ENCODE assay signal across 8 mouse cellular contexts in the genomic region with DNA sequence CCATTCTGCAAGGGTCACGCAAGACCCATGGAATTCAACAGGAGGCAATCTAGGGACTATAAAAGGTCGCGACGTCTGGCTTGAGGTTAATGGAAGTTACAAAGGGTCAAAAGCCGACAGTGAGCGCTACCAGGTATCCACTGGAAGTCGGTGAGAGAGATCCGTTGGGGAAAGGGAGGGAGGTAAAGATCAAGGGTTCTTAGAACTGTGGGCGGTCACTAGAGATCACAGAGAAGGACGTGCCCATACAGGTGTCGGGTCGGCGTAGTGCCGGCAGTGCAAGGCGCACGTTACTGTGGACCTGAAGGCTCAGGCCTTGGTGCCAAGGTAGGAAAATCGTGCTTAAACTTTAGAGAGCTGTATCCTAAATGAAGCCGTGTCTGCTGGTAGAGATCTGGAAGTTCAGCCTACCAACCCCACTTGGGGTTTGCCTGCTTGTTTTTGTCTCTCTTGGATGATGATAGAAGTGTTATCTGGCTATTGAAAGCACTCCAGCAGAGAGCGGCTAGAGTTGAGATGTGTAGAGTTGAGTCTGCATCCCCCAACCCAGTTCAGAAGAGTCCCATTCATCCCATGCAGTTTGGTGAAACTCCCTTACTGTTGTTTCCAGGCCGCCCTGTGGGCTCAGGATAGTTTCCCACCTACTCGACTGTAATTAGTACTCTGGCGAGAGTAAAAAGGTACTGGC. TPM values are rescaled to one million over a fixed set of nuclear protein-coding genes. Genes with fewer than 3 reads are reported as not detected.
DNase-seq lines count a peak whose midpoint lies in the region; ATAC-seq and TF ChIP-seq lines count a peak whose summit lies in the region.

No protein-coding gene starts in this region.

- peak overlapping the region; percentile 57 for H3K27ac ChIP-seq in heart, embryonic 16.5 days (ENCODE audit: low read length)
- H3K27ac ChIP-seq in liver, postnatal 0 days (ENCODE audit: low read depth) = peak overlapping the region; percentile 96
- peak overlapping the region; percentile 95 for H3K27ac ChIP-seq in stomach, postnatal 0 days (replicated peaks)

- peak overlapping the region; percentile 81 for H3K4me2 ChIP-seq in heart, embryonic 16.5 days (ENCODE audit: low read depth, low read length)
- peak overlapping the region; percentile 82 for H3K4me2 ChIP-seq in liver, postnatal 0 days (ENCODE audit: low read depth, low read length)
- peak overlapping the region; percentile 78 for H3K4me2 ChIP-seq in stomach, postnatal 0 days (replicated peaks; ENCODE audit: low read depth)

- peak overlapping the region; percentile 74 for H3K9ac ChIP-seq in heart, embryonic 16.5 days (ENCODE audit: low read length)
- peak overlapping the region; percentile 86 for H3K9ac ChIP-seq in liver, postnatal 0 days (replicated peaks)
- H3K9ac ChIP-seq in stomach, postnatal 0 days (ENCODE audit: low read length) = peak overlapping the region; percentile 81

- 4% methylated on average over 22 of the region's 22 CpGs for WGBS in heart, embryonic 16.5 days
- 5% methylated on average over 22 of the region's 22 CpGs for WGBS in liver, postnatal 0 days (ENCODE audit: insufficient replicate concordance)
- 11% methylated on average over 22 of the region's 22 CpGs for WGBS in stomach, postnatal 0 days

- H3K27me3 ChIP-seq in heart, embryonic 16.5 days (ENCODE audit: control insufficient read depth, insufficient read depth, low read length) = peaks cover 23% of the 10 kb centered on the region
- peaks cover 41% of the 10 kb centered on the region for H3K27me3 ChIP-seq in liver, postnatal 0 days (ENCODE audit: insufficient read depth, low read length)
- H3K27me3 ChIP-seq in stomach, postnatal 0 days (ENCODE audit: control insufficient read depth, insufficient read depth, low read length) = peaks cover 2% of the 10 kb centered on the region; the same call in 1 of the 2 replicates

- peaks cover 3% of the 10 kb centered on the region; the same call in 1 of the 2 replicates for H3K36me3 ChIP-seq in heart, embryonic 16.5 days (ENCODE audit: control insufficient read depth, insufficient read depth)
- peaks cover 13% of the 10 kb centered on the region for H3K36me3 ChIP-seq in liver, postnatal 0 days (replicated peaks; ENCODE audit: insufficient read depth, low read length)
- 0 out of 2 replicates have a peak, but pooled peaks cover 4% of the 10 kb centered on the region for H3K36me3 ChIP-seq in stomach, postnatal 0 days (ENCODE audit: control insufficient read depth, insufficient read depth, low read length)

- no peaks in the 10 kb centered on the region for H3K9me3 ChIP-seq in heart, embryonic 16.5 days (replicated peaks; ENCODE audit: control insufficient read depth, low read length)
- no peaks in the 10 kb centered on the region for H3K9me3 ChIP-seq in liver, postnatal 0 days (ENCODE audit: low read length)
- no peaks in the 10 kb centered on the region for H3K9me3 ChIP-seq in stomach, postnatal 0 days (ENCODE audit: control insufficient read depth, low read length)

- ATAC-seq in heart, embryonic 16.5 days (replicated peaks; ENCODE audit: extremely low read depth, insufficient read depth, low FRiP score) = no peak
- no peak for ATAC-seq in liver, postnatal 0 days
- ATAC-seq in stomach, postnatal 0 days (ENCODE audit: low FRiP score, low TSS enrichment) = no peak

- peak; percentile 25 for DNase-seq in embryo, embryonic 10 days (ENCODE audit: low spot score)
- no peak for DNase-seq in embryo, embryonic 9.5 days (ENCODE audit: extremely low spot score)
- peak; percentile 26 for DNase-seq in CD4-positive helper T cell, adult 2 months (ENCODE audit: low read depth, low spot score)
- DNase-seq in liver, postnatal 0 days = no peak
- peak; percentile 52 for DNase-seq in stomach, postnatal 0 days (ENCODE audit: low spot score)
- no peak for DNase-seq in gastrocnemius, postnatal 14 days
- no peak for DNase-seq in ovary, adult 18-20 months (ENCODE audit: low spot score)

- peak overlapping the region; percentile 71 for H3K4me3 ChIP-seq in heart, embryonic 16.5 days (ENCODE audit: low read length)
- peak overlapping the region; percentile 69 for H3K4me3 ChIP-seq in liver, postnatal 0 days (ENCODE audit: low read depth, low read length)
- H3K4me3 ChIP-seq in stomach, postnatal 0 days (ENCODE audit: low read depth, low read length) = peak overlapping the region; percentile 62

- TF ChIP-seq EP300 in liver, postnatal 0 days (IDR thresholded peaks at IDR 0.05; ENCODE audit: low read depth) = no peak
- no peak for TF ChIP-seq EP300 in stomach, postnatal 0 days (optimal IDR thresholded peaks at IDR 0.05)

- peaks cover 21% of the 10 kb centered on the region for H3K4me1 ChIP-seq in heart, embryonic 16.5 days (ENCODE audit: control insufficient read depth, insufficient read depth, low read length)
- peaks cover 13% of the 10 kb centered on the region for H3K4me1 ChIP-seq in liver, postnatal 0 days (ENCODE audit: insufficient read depth)
- no peaks in the 10 kb centered on the region for H3K4me1 ChIP-seq in stomach, postnatal 0 days (replicated peaks; ENCODE audit: control insufficient read depth, insufficient read depth)

- TF ChIP-seq CTCF in liver, postnatal 0 days (IDR thresholded peaks at IDR 0.05; ENCODE audit: low read depth) = no peak
- TF ChIP-seq CTCF in stomach, postnatal 0 days (IDR thresholded peaks at IDR 0.05; ENCODE audit: low read depth) = no peak

- intact Hi-C loops in gastrocnemius, postnatal 14 days (cut with DNase I; ENCODE audit: low total_unique reads) = loop anchor here (5.0 kb wide), 1 partner anchor 60 kb away; no protein-coding TSS in a partner anchor

RNA-seq across cellular contexts. Expression of a gene that starts 0.6 kb away (rescaled TPM):
- 1.9 and 6.6 TPM in 2 replicates for polyA plus RNA-seq in heart, embryonic 16.5 days (2015; fragmentation: Nextera tagmentation; extraction: Ambion mirVana)
- 24.0 and 26.7 TPM in 2 replicates for polyA plus RNA-seq in liver, postnatal 0 days (2015; fragmentation: Nextera tagmentation; extraction: Ambion mirVana)
- 38.9 and 48.0 TPM in 2 replicates for polyA plus RNA-seq in stomach, postnatal 0 days (2015; fragmentation: Nextera tagmentation; extraction: Ambion mirVana)
- total RNA-seq in gastrocnemius, postnatal 14 days (2021) = not detected

RNA-seq across cellular contexts. Expression of a gene that starts 12.8 kb away (rescaled TPM):
- polyA plus RNA-seq in heart, embryonic 16.5 days (2015; fragmentation: Nextera tagmentation; extraction: Ambion mirVana) = 7.7 and 7.8 TPM in 2 replicates
- 7.2 and 7.7 TPM in 2 replicates for polyA plus RNA-seq in liver, postnatal 0 days (2015; fragmentation: Nextera tagmentation; extraction: Ambion mirVana)
- polyA plus RNA-seq in stomach, postnatal 0 days (2015; fragmentation: Nextera tagmentation; extraction: Ambion mirVana) = 5.6 and 5.7 TPM in 2 replicates
- total RNA-seq in gastrocnemius, postnatal 14 days (2021) = 1 to 10 TPM; 4.5 to 5.0 TPM

RNA-seq across cellular contexts. Expression of a gene that starts 31.3 kb away (rescaled TPM):
- polyA plus RNA-seq in heart, embryonic 16.5 days (2015; fragmentation: Nextera tagmentation; extraction: Ambion mirVana) = 21.1 and 28.5 TPM in 2 replicates
- polyA plus RNA-seq in liver, postnatal 0 days (2015; fragmentation: Nextera tagmentation; extraction: Ambion mirVana) = 2.6 and 3.2 TPM in 2 replicates
- 24.3 and 25.8 TPM in 2 replicates for polyA plus RNA-seq in stomach, postnatal 0 days (2015; fragmentation: Nextera tagmentation; extraction: Ambion mirVana)
- 1 to 10 TPM; 6.1 to 7.0 TPM for total RNA-seq in gastrocnemius, postnatal 14 days (2021)

Comparison
In these comparisons a context has a peak if more than half of its experiments do, and no peak if none do; other contexts are left out.
1. DNase-seq: peak in embryo, embryonic 10 days (single experiment), CD4-positive helper T cell, adult 2 months (single experiment) and stomach, postnatal 0 days (single experiment); none in embryo, embryonic 9.5 days (single experiment), liver, postnatal 0 days (single experiment), gastrocnemius, postnatal 14 days (single experiment) and ovary, adult 18-20 months (single experiment).
2. Peak in every context shown above with its lines, with median percentiles within 50 percentile points of each other: H3K27ac ChIP-seq, H3K4me2 ChIP-seq, H3K4me3 ChIP-seq and H3K9ac ChIP-seq.